Mouse (Mus musculus) left cerebral cortex, adult 18-20 months (tissue): ENCODE measurements at regions not wholly inside any gene's neighbourhood (a gene's known extent, or its start where the extent isn't known, plus 50 kb on each side); places are given as distances from the start of the nearest gene placed in this dataset.
"Not testable (repeated sequence)": the region's sequence is repeated elsewhere in the genome, so short reads cannot be mapped to it uniquely, and the experiment has no call there.

Source experiments
- DNase-seq, 2 experiments: peaks; one replicate each; pipeline ENCODE4 v3.0.0; 2021 to 2022; ENCODE audit warnings: low spot score in 2 of 2, mixed read lengths in 1 of 2

- DNase-seq = no peak
Measured at GRCm38 (mm10) chr6:20555320-20555883, 659.9 kb upstream of the Kcnd2 start.

DNA sequence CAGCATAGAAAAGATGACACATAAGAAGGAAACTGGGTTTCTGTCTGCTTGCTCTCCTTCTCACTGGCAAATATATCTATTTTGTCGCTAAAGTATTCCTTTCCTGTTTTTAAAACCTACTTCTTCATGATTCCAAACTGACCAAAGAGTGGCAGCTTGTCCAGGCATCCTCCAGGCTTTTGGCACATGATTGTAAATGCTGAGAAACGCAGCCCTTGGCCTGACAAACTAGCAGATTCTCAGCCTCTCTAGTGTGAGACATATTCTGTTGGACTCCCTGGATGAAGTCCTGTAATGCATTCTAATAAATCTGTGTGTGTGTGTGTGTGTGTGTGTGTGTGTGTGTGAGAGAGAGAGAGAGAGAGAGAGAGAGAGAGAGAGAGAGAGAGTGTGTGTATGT, 642.7 kb upstream of the Kcnd2 start:
- DNase-seq = no peak

DNA sequence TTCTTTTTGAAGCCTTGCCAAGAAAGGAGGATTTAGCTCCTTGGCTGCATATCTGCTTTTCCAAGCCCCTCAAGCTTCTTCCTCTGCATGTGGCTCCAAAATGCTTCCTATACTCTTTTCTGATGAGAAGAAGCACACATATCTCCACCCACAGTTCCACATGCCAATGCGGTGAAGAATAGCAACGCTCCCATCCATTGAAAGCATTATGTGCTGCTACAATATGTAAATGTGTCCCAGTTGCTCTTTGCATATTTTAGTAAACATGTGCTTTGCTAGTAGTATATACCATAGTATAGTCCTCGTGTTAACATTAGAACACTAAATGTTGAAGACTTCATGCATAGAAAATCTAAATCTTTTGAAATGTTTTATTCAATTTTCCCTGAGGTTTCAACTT, 640.6 kb upstream of the Kcnd2 start:
- DNase-seq = peak in 1 of 2 experiments; percentile 1

- DNase-seq = no peak
Measured at GRCm38 (mm10) chr6:20598783-20599182, 616.5 kb upstream of the Kcnd2 start.

DNA sequence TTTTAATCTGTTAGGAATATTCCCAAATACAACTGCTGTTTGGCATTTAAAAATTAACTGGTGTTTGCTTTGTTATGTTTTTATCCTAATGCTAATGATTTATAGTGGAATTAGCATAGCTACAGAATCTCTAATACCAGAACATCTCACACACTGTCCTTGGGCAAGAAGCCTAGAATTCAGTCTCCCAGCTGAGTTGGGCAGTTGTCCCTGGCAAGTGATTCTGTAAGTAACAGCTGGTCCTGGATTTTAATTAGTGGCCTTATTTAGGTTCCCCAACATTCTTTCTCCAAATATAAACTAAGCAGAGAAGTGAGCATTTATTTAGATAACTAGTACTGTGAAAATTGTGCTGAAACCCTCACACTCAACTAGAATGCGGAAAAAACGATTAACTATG, 611.1 kb upstream of the Kcnd2 start:
- DNase-seq = peak in 1 of 2 experiments; percentile 3

DNA sequence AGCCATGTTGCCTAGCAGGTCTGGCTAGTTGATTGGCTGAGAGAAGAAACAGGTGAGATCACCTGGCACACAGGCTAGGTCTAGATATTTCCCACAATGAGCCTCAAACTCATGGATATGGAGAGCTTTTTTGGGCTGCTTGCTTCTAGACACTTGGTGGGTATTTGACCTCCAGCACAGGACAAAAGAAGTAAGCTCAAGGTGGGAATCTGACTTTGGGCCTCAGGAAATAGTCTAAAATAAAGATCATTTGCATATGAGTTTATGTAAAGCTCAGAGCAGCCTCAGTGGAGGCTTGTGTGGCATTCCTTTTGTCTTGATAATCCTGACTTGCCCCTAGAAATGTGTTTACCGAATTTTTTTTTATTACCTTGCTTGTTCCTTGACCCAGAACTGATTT, 594.8 kb upstream of the Kcnd2 start:
- DNase-seq = no peak

DNA sequence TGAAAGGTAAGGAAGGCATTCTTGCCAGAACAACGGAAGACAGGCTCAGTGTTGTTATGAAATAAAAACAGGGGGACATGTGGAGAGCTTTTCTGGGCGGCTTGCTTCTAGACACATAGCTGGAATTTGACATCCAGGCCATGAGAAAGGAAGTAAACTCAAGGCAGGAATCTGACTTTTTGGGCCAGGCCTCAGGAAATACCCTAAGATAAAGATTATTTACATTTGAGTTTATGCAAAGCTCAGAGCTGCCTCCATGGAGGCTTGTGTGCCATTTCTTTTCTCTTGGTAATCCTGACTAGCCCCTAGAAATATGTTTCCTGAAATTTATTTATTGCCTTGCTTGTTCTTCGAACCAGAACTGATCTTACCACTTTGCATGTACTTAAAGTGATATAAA, 588.9 kb upstream of the Kcnd2 start:
- no peak for DNase-seq

DNA sequence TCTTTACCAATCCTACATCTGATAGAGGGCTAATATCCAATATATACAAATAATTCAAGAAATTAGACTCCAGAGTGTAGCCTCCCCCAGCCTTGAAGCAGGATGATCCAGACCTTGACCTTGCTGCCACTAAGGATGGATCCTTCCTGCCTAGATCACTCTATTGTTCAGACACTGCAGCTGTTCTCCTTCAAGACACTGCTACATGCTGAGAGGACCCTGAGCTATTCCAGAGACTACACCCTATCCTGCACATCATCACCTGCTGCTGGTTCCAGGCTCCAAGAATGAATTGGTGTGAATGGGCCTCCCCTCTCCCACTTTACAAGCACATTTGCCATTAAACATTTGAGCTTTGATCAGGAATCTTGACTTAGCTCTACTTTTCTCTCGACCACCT, 588.2 kb upstream of the Kcnd2 start:
- DNase-seq = no peak

DNA sequence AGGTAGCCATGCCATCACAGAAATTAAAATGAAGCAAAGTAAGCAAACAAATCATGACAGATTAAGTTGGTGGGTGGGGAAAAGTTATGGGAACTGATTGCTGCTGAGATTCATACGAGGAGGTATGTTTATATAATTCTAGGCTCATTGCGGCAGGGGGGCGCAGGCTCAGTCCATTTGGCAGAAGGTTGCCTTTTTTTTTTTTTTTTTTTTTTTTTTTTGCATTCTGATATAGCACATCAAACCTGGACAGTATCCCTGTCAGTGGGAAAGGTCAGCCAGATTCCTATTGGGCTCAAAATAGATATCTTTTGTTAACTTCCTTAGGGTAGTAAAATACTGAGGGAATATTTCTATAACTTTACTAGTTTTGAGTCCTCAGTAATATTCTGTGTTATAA, 575.0 kb upstream of the Kcnd2 start:
- DNase-seq = no peak

GRCm38 (mm10) chr6:20641375-20641774, 573.9 kb upstream of the Kcnd2 start:
- DNase-seq = no peak

DNA sequence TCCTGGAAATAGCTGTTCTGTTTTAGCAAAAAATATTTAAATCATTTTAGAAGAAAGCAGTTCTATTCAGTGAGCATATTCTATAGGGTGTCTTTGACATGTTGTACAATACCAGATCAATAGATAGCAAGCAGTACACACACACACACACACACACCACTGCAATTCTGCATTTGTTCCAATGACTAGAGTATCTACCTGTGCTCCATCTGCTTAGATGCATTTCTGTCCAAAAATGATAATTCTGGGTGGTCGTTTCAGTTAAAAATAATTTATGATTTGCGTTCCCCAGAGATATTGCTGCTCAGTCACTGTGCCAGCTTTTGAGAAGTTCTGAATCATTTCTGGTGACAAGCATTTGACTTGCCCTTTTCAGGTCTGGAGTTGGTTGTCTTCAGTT, 573.5 kb upstream of the Kcnd2 start:
- no peak for DNase-seq

DNA sequence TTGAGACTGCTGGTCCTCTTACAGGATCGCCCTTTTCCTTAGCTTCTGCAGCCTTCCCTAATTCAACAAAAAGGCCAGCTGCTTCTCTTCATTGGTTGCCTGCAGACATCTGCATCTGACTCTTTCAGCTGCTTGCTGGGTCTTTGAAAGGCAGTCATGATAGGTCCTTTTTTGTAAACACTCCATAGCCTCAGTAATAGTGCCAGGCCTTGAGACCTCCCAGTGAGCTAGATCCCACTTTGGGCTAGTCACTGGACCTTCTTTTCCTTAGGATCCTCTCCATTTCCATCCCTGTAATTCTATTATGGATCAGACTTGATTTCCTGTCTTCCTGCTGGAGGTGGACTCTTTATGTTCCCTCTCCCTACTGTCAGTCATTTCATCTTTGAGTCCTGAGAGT, 558.3 kb upstream of the Kcnd2 start:
- no peak for DNase-seq

- DNase-seq = no peak
Measured at GRCm38 (mm10) chr6:20673219-20673618, 542.1 kb upstream of the Kcnd2 start.

GRCm38 (mm10) chr6:20686447-20687238, 528.7 kb upstream of the Kcnd2 start:
- not testable (repeated sequence) for DNase-seq

GRCm38 (mm10) chr6:20687239-20687575, 528.1 kb upstream of the Kcnd2 start:
- DNase-seq = not testable (repeated sequence)

DNA sequence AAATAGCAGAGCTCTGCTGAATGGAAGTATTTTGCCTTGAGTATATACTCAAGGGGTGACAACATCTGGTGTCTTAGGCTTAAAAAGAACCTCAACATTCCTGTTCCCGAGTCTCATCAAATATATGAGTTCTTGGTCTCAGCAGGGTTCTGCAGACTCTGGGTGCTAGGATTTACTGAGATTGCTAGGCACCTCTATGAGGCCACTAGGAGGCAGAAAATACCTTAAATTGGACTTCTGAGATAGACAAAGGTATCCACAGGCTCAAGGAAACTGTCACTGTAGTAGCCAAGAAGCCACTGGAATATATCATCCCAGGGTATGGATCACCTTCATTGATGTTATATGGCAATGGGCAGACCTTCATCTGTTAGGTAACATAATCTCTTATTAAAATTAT, 489.4 kb upstream of the Kcnd2 start:
- no peak for DNase-seq

DNA sequence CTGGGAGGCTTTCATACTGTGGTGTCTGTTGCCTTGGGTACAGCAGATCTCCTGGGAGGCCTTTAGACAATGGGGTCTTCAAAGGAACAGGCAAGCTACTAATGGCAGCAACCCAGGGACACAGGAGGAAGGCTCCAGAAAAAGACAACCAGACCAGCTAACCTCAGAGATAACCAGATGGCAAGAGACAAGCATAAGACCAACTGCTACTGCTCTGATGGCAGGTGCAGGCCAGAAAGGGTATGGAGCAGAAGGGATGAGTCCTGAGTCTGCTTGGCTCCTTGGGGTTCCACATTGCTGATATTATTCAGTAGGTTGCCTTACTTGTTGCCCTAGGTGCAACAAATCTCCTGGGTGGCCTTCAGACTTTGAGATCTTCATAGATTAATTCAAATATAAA, 476.2 kb upstream of the Kcnd2 start:
- DNase-seq = no peak

- no peak for DNase-seq
Measured at GRCm38 (mm10) chr6:20740406-20740805, 474.9 kb upstream of the Kcnd2 start.

- DNase-seq = no peak
Measured at GRCm38 (mm10) chr6:20741240-20741639, 474.1 kb upstream of the Kcnd2 start.

DNA sequence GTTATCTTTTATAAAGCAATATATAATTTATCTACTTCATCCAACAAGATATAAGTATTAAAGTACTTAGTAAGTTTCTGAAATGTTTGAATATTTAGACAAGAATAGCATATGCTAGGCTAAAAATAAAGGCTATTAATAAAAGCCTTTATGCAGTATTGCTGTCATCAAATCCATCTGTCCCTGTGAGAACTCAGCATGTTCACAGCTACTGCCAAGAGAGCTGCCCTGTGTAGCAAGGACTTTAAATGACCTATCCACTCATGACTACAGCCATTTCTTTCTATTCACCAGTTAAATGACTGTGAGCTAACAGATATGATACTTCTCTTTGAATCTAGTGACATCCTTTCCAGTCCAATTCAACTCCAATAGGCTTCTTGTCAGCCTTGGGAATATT, 458.1 kb upstream of the Kcnd2 start:
- DNase-seq = no peak

GRCm38 (mm10) chr6:20761300-20761699, 454.0 kb upstream of the Kcnd2 start:
- no peak for DNase-seq

GRCm38 (mm10) chr6:20775872-20776271, 439.4 kb upstream of the Kcnd2 start:
- no peak for DNase-seq
